Mouse (Mus musculus) neural tube, embryonic 13.5 days (tissue): ENCODE results near the gene Parp11. TPM values are rescaled to one million over a fixed set of nuclear protein-coding genes. Genes with fewer than 3 reads are reported as not detected.
A peak's percentile ranks its signal among the peaks of the same experiment; 100 is the strongest.

Experiments used
- ATAC-seq: fragments of 200-750 bp; cut with Nextera tagmentation; 2 replicates; pipeline ENCODE4 v1.8.0; 2017; ENCODE audit warnings: low read depth, mild to moderate bottlenecking, moderate TSS enrichment, moderate library complexity
- H3K27ac ChIP-seq: fragments of 300-500 bp; sonication (generic); replicated peaks from 2 replicates; pipeline ENCODE4 v1.5.1; 2015; ENCODE audit warnings: moderate library complexity, mild to moderate bottlenecking, inconsistent platforms
- H3K27me3 ChIP-seq: fragments of 300-500 bp; sonication (generic); 2 replicates; pipeline ENCODE4 v1.6.1; 2015; ENCODE audit warnings: mild to moderate bottlenecking, inconsistent platforms
- H3K36me3 ChIP-seq: fragments of 300-500 bp; sonication (generic); 2 replicates; pipeline ENCODE4 v1.6.1; 2015; ENCODE audit warnings: mild to moderate bottlenecking, inconsistent platforms
- H3K4me1 ChIP-seq: fragments of 300-500 bp; sonication (generic); replicated peaks from 2 replicates; pipeline ENCODE4 v1.6.1; 2015; ENCODE audit warnings: inconsistent platforms
- H3K4me2 ChIP-seq: fragments of 300-500 bp; sonication (generic); 2 replicates; pipeline ENCODE4 v1.6.1; 2015; ENCODE audit warnings: inconsistent platforms, mild to moderate bottlenecking, moderate library complexity
- H3K4me3 ChIP-seq: fragments of 300-500 bp; sonication (generic); 2 replicates; pipeline ENCODE4 v1.5.1; 2015; ENCODE audit warnings: mild to moderate bottlenecking, inconsistent platforms
- H3K9ac ChIP-seq: fragments of 300-500 bp; sonication (generic); 2 replicates; pipeline ENCODE4 v1.6.1; 2015; ENCODE audit warnings: moderate library complexity, mild to moderate bottlenecking, inconsistent platforms
- H3K9me3 ChIP-seq: fragments of 300-500 bp; sonication (generic); 2 replicates; pipeline ENCODE4 v1.6.1; 2016; ENCODE audit warnings: inconsistent platforms
- WGBS: fragments of 180-500 bp; shearing (Covaris S2); methylation state at CpG from one replicate; pipeline ENCODE4 v1.1.7; 2015; 5-methylcytosine and 5-hydroxymethylcytosine counted together
- polyA plus RNA-seq: library from polyadenylated mRNA; unstranded; fragments of >200 nt; fragmentation: Nextera tagmentation; extraction: Ambion mirVana; gene quantifications from 2 replicates; pipeline ENCODE4 v1.2.1, GENCODE M21; 2015

Parp11 gene
- polyA plus RNA-seq, 1 experiment from 2014 or later, result 72.9 TPM

GRCm38 (mm10) chr6:127539659-127540058 lies 93.0 kb downstream of the Parp11 start:
- no peak overlapping the region for H3K4me2 ChIP-seq
- H3K27ac ChIP-seq, result no peak overlapping the region
- H3K9me3 ChIP-seq, result no peaks in the 10 kb centered on the region
- peaks cover 7% of the 10 kb centered on the region; the same call in 1 of the 2 replicates for H3K4me1 ChIP-seq
- peaks cover 6% of the 10 kb centered on the region; the same call in 1 of the 2 replicates for H3K27me3 ChIP-seq
- no peak overlapping the region for H3K4me3 ChIP-seq
- WGBS, result 73% methylated on average over 5 of the region's 5 CpGs
- H3K9ac ChIP-seq, result no peak overlapping the region
- H3K36me3 ChIP-seq, result no peaks in the 10 kb centered on the region
- no peak for ATAC-seq

GRCm38 (mm10) chr6:127540517-127540916 lies 93.9 kb downstream of the Parp11 start:
- ATAC-seq, result no peak
- H3K9ac ChIP-seq, result no peak overlapping the region
- H3K27ac ChIP-seq, result no peak overlapping the region
- H3K4me1 ChIP-seq, result peaks cover 7% of the 10 kb centered on the region; the same call in 1 of the 2 replicates
- no peak overlapping the region for H3K4me2 ChIP-seq
- peaks cover 10% of the 10 kb centered on the region; the same call in 1 of the 2 replicates for H3K27me3 ChIP-seq
- H3K9me3 ChIP-seq, result no peaks in the 10 kb centered on the region
- no peaks in the 10 kb centered on the region for H3K36me3 ChIP-seq
- H3K4me3 ChIP-seq, result no peak overlapping the region
- 77% methylated on average over 4 of the region's 4 CpGs for WGBS

- no peaks in the 10 kb centered on the region for H3K36me3 ChIP-seq
- H3K27me3 ChIP-seq, result peaks cover 10% of the 10 kb centered on the region; the same call in 1 of the 2 replicates
- H3K9ac ChIP-seq, result no peak overlapping the region
- no peak overlapping the region for H3K4me3 ChIP-seq
- WGBS, result 29% methylated on average over 18 of the region's 18 CpGs
- peak; percentile 87 for ATAC-seq
- H3K4me2 ChIP-seq, result peak overlapping the region; percentile 16; the same call in 1 of the 2 replicates
- no peak overlapping the region for H3K27ac ChIP-seq
- peaks cover 10% of the 10 kb centered on the region; the same call in 1 of the 2 replicates for H3K4me1 ChIP-seq
- H3K9me3 ChIP-seq, result no peaks in the 10 kb centered on the region
Measured at GRCm38 (mm10) chr6:127541617-127542374, 95.2 kb downstream of the Parp11 start.

Other genes starting within 250 kb of the Parp11 start
- gene Cracr2a, start 114.5 kb downstream of the Parp11 start, polyA plus RNA-seq, result 0.59 and 0.92 TPM in 2 replicates